Mouse (Mus musculus) c-Kit-negative CD71-positive TER-119-positive erythroid progenitor cells, embryonic 14.5 days (primary cell): Measurements from ENCODE around the gene Cd96.

ENCODE experiments used
- DNase-seq: peaks from one replicate; pipeline ENCODE4 v3.0.0-alpha.2; 2013; ENCODE audit warnings: low read depth, low spot score

The Cd96 gene

DNA sequence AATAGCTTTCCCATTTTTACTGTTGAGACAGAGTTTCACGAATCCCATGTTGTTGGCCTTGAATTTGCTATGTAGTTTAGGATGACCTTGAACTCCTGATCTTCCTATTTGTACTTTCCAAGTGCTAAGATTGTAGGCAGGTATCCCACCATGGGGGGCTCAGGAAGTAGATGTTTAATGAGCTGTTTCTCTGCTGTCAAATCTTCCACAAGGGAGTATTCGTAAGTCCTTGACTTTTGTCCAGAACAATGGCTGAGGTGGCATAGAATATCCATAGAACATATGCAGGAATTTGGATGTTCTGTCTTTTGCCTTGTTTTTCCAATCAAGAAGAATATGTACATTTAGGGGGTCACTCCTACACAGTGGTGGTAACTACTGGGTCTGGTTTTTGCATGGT is 73.1 kb downstream of the Cd96 start:
- no peak for DNase-seq

DNA sequence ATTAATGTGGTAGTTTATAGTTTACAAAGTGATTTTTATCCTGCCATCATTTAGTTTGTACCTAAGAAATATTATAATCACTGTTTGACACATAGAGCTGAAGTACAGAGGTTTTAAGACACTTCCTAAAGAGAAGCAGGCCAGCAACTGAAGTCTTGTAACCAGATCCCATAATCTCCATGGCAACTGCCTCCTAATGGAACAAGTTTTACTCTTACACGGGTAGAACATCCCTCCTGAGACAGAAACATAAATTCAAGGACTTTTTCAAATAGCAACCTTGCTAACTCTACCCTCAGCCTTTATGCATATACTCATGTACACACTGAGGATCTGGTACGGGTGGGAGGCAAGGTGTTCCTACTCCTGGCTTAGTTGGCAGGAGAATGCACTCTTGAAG is 83.8 kb downstream of the Cd96 start:
- DNase-seq: no peak

DNA sequence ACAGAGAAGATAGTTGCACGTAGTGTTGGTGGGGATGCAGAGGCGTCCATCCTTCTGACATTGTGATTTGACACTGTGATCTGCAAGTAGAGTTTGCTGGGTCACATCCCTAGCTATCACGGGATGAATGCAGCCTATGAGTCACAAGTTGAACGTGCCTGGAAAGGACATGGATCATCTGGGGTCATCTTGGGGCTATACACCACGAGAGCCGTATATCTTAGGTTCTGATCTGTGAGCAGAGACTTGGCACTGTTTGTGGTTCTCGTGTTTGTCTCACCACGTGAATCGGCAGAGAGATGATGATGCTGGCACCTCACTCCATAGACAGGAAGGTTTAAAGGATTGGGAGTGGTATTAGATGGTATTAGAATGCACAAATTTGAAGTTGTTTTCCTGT is 86.2 kb downstream of the Cd96 start:
- no peak for DNase-seq

DNA sequence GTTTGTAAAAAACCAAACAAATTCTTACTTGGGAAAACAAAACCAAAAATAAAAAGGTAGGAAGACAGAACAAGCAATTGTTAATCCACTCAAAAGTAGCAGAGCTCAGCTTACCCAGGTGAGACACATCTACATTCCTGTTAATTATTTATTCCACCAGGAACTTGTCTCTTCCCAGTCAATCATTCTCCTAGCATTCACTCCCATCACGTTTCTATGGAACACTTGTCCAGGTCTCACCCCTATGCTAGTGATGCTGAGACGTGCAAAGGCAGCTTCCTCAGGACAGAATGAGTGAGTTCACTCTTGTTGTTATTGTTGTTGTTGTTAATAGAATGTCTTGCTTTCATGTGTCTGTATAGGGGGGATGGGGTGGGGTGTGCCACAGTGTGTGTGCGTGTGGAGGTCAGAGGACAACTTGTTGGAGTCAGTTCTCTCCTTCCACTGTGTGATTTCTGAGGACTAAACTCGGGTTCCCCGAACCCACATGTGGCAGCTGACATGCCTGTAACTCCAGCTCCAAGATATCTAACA is 97.0 kb downstream of the Cd96 start:
- DNase-seq: no peak

DNA sequence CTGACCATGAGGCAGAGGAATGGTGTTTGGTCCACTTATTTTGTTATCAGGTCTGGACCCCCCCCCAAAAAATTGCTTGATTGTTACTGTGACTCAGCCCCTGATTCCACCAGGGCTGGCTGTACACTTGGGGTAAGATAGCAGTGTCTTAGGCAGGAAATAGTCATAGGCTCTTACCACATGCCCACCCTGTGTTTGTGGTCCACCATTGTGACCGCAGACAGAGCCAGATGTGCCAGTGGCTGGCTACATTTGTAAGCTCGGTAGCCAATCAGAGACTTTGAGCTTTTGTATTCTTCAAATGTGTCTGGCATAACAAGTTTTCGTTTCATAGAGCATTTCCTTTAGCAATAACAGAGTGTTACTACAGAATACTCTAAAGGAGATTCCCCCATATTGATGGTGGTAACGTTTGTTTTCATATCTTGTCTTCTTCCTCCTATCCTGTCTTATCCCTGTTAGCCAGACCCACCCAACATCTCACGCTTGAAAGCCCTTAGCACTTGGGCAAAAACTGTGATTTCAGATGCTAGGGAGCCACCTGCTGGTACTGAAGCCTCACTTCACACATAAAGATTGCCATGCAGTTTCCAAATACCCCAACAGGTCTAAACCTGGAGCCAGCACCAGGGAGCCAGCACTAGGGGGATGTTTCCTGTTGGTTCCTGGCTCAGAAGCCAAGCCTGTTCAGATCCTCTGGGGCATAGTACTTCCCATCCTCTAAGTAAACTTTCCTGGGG is 97.7 kb downstream of the Cd96 start:
- no peak for DNase-seq

DNA sequence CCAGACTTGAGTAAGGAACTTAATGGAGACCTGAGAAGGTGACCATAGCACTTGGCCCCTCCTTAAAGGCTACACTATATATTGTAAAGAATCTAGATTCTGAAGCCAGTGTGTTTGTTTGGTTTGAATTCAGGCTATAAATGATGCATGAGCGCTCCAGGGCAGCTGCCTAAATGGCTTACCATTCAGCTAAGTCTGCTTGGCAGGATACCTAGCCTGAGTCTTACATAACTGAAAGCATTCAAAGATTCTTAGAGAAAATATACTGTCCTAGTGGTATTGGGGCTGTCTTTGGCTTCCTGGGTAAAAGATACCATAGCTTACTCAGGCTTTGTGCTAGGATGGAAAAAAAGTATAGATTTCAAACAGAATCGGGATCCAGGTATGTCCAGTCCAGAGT is 98.7 kb downstream of the Cd96 start:
- DNase-seq: no peak

DNA sequence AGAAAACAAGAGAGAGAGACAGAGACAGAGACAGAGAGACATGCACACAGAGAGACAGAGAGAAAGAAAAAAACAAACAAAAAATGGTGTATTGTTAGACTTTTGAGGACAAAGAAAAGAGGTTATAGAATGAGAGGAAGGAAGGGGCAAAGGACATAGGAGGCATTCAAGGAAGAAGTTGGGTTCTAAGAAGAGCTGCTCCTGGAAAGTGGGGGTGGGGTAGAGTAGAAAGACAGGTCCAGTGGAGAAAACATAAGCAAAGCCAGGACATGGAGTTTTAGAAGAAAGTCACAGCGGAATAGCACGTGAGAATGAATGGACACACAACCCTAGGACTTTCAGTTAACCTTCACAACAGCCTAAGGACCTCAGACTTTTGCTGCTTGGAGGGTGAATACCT is 99.7 kb downstream of the Cd96 start:
- no peak for DNase-seq

DNA sequence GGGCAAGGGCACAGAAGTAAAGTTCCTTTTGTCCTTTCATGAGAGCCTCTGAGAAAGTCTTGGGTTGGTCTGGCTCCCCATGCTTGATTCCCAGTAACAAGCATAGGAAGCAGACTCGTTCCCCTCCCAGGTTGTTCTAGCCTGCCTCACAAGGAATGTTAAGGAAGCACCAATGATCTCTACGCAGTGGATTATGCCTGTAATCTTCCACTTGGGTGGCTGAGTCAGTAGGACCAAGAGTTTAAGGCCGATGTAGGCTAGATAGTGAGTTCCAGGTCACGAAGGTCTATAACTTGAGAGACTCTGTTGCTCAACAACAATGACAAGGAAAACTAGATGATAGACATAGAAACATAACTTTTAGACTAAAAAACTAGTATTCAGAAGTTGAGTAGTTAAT is 100.3 kb downstream of the Cd96 start:
- DNase-seq: no peak

DNA sequence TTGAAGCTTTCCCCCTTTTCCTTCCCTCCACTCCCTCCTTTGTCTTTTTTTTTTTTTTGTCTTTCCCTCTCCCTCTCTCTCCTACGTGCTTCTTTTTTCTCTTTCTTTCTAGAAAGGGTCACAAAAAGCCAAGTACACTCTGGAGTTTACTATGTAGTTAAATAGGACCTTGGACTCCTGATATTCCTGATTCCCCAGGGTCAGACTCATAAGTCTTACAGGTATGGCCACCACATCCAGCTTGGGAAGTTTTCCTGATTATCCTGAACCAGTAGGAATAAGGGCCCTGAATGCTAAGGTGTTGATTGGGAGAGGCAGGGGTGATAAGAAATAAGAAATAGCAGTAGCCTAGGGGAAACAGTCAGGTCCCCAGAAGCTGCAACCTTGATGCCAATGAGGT is 100.7 kb downstream of the Cd96 start:
- no peak for DNase-seq

DNA sequence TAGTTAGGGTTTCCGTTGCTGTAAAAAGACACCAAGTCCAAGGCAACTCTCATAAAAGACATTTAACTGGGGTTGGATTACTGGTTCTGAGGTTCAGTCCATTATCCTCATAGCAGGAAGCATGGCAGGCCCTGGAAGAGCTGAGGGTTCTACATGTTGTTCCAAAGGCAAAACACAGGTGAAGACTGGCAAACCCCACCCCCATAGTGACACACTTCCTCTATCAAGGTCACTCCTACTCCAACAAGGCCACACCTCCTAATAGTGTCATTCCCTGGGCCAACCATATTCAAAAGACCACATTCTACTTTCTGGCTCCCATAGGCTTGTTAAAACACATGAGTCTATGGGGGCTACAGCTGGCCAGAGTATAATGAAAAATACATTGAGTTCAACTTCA is 108.4 kb downstream of the Cd96 start:
- DNase-seq: no peak

DNA sequence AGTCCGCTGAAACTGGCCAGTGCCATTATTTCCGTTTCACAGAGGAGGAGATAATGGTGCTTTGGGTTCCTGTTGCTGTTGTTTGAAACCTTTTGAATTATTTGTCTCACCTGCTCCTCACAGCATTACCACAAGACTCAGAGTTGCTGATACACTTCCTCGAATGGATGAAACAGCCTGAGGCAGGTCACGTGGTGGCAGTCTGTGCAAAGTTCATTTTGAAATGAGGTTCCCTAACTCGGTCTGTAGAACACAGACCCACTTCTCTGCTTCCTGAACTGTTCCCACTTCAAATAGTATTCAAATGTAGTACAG is 109.2 kb downstream of the Cd96 start:
- no peak for DNase-seq

DNA sequence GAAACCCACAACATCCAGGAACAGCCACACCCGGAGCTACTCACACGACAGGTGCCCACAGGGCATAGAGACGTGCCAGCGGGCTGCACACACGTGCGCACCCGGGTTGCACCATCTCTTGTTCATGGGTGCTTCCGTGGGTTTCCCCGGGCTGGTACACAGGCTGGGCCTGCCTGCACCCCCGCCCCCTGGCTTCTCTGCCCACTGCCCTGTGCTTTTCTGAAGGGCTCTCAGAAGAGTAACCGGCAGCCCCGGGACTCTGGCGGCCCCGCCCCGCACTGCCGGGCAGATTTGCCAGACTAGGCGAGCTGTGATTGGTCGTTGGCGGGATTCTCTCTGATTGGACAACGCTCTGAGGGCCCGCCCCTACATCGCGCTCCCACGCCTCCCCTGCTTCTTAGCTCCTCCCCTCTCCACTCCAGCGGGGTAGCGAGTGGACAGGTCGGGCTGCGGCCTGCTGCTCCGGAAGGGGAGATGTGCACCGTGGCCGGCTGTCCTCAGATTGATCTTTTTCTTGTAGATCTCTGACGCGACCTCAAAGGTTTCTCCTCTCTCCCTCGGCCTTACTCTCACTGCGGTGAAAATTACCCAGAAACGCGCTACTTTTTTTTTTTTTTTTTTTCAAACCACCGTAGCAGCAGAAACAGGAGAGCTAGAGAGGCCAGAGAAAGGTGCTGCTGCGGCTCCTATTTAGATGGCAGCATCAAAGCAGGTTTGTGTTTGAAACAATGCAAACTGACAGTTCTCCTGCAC is 109.7 kb downstream of the Cd96 start, which contains the start of gene Plcxd2:
TSS of gene Plcxd2 (minus strand) at position 66 of the 753 bp plus-strand sequence.
- DNase-seq: peak; percentile 49

DNA sequence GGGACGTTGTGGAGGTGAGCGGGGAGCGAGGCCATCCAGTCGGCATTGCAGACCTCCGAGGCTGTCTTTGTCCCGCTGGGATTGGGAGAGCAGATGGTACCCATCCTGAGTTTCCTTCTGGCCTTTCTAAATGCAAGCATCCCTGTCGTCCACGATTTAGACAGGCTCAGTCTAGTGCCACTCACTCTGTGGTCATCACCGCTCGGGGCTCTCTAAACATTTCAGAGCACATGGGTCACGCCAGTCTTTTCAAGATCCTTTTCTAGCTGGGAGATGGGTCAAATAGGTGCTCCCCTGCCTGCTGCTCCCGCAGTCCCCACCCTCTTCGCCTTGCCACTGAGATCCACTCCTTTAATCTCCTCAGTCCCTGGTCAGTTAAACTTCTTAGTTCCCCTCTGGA is 110.3 kb downstream of the Cd96 start:
- no peak for DNase-seq

DNA sequence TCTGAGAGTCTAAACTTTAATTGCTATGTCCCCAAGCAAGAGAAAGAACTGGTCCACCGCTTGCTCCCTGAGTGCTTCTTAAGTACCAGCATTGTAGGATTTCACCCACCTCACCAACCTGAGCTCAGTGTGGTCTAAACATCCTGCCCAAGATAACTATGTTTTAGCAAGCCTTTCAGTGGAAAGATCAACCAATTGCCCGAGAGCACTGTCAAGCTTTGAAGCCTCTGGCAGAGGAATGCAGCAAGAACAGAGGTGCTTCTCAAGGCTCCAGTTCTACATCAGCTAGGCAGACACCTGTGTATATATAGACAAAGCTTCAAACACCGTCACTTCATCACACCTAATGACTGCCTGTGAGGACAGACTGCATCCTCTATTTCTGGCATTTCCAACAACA is 111.3 kb downstream of the Cd96 start:
- DNase-seq: no peak

DNA sequence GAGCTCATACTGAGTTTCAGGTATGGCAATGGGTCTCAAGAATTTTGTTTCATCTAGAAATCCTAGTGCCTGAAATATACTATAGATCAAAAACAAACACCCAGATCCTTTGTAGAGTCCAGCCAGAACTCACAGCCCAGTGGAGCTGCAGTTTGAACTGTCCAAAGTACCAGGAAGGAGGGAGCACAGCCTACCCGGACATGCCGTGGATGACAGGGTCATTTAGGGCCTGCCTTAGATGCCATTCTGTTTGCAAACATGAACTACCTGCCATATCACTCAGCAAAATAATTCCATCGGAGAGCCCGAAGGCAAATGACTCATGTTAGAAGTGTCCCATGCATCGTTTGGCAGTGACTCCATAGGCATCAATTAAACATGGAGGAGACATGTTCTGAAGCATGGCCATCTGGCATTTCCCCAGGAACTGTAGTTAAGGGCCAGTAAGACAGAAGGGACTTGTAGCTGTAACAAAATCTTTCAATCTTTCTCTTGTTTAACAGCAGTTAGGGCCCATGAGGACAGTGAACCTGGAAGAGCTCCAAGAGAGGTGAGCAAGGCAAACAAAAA is 111.9 kb downstream of the Cd96 start:
- no peak for DNase-seq

DNA sequence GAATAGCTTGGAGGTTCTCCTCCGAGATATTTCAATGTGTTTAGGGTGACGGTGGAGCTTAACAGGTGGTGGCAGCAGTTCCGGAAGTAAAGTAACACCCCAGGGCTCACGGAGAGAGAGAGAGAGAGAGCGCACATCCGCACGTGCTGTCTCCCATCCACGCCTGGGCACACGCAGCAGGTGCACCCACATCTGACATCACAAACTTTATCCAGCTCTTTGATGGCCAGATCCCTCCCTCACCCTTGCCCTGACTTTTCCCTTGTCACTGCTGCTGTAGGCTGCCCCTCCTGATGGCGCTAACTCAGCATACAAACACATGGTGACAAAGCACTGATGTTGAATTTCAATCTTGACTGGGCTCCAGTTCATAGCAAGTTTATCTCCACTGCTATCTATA is 113.8 kb downstream of the Cd96 start:
- no peak for DNase-seq

DNA sequence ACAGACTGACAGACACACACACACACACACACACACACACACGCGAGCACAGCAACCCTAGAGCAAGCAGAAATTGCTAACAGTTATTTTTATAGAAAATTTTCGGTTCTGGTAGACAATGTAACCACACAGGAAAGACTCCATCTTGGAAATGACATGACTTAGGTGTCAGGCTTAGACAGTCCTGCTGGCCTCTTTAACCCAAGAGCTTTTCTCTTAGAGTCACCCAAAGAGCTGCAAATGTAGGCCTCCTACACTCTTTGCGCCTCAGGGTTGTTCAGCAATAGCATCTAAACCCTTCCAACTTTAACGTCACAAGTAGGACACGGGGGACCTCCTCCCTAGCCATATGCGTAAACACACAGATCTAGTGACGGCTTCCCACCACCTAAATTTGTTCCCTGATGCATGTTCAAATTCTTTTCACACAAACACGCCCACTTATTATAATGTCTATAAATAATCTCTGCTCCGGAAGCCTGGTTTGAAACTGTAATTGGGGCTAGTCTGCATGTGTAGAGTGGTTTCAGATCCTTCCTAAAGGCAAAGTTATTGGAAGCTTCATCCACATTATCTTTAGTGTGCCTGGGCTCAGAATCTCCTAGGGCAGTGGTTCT is 118.4 kb downstream of the Cd96 start:
- DNase-seq: no peak

DNA sequence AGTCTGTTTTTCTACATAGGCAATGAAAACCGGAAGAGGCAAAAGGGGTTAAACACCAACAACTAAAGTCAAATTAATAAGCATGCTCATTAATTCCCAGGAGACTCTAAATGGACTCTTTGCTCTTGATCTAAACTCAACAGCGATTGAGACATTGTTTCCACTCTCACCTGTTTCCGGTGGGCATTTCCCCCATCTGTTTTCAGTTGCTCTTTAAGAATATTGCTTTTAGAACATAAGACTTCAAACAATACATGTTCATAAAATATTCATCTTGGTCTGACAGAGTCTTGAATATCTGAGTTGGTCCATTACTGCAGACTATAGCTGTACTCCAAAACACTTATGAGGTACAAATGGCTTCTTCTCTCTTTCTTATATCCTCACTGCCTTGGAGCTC is 119.1 kb downstream of the Cd96 start:
- no peak for DNase-seq

DNA sequence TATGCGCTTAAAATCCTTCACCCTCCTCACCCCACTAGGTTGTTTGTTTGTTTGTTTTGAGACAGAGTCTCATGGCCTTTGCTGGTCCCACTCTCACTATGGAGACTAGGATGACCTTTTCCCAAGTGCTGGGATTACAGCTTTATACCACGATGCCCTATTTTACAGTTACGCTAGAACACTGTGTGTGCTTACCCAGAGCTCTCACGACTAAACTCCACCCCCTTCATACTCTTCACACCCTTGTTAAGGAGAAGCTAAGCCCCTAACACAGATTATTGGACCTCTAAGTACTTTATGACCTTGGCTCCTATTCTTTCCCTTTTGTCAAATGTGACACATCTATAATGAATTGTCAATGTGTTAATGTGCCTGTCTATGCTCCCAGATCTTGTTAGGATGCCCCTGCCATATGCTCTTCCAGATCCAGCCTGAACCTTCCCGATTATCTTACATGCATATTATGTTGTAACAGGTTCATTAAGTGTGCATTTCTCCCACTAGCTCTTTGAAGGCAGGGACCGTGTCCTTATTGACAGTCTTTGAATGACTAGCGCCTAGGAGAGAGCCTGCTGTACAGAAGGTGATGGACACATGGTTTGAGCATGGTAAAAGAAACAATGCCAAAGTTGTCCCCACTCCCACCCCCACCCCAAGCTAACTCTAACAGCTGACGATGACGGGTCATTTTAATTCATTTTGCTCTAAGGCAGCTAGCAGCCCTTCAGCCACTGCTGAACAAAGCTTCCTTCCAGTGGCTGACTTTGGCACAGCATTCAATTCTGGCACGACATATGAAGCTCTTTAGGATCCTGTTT is 120.5 kb downstream of the Cd96 start:
- no peak for DNase-seq

DNA sequence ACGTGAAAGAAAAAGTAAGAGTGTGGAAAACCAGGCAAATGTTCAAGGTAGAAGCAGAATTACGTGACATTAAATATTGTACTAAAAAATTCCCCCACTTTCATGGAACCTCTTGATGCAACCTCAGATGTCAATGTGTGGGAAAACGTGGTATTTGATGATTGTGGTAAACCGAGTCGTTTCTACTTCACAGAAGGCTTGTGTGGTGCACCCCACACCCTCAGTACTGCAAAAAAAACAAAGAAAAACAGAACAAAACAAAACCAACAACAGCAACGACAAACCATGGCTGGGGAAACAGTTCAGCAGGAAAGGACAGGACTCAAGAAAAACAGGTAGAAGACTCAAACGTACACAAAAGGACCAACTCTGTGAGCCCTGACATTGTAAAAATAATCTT is 121.8 kb downstream of the Cd96 start:
- no peak for DNase-seq

DNA sequence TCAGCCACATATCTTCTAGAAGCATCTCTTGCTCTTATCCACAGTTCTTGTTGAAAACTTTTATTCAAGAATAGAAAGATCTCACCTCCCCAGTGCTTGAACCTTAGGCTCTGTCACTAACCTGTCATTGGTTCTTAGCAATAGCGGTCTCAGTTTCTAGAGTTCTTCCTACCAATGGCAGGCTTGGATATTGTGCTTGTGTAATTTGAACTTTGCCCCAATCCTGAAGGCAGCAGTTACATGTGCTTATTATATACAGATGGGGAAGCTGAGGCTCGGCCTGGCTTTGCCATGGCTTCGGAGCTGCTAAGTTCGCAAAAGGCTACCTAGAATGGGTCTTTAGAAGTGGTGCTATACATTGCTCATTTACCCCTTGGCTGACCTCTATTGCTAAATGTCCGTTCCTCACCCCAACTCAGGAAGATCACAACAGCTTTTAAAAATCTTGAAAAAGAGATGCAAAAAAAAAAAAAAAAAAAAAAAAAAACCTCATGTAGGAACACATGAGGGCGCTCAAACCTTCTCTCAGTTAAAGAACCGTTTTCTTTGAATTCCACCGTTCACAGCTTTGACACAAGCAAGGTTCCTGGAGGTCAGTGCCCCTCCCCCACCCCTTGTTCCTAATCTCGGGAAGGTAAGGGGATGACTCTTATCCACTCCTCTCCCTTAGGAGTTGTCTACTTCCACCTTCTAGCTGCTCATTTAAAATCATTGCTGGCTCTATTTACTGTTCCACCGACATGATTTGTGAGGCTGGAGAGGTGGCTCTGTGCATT is 129.0 kb downstream of the Cd96 start:
- no peak for DNase-seq
